Mouse (Mus musculus): ENCODE data around the gene Sh3bgrl3.

Gene Sh3bgrl3

DNA sequence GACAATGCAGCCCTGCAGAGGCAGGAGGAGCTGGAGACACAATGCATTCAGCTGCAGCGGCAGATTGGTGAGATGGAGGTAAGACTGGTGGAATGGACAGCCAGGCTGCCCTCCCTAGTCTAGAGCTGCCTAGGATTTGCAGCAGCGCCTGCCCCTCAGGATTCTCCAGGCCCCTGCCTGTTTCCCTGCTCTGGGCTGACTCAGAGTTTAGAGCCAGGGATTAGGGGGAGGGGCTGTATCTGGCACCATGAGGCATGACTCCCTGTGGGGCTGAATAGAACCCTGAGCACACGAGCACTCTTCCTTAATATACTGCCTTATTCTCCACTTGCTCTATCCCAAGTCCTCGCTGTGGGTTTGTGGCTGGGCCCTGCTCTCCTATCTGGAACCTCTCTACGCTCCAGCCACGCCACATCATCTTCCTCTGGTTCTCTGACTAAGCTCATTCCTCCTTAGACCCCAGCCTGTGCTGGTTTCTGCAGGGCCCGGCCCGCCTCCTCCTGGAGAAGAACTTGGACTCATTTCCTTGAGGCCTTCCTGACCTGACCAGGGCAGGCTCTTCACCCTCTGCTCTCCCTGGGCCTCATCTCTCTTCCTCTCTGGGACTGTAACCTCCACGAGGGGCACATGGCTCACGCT, 15.1 kb downstream of the Sh3bgrl3 start:
- in situ Hi-C loops (cut with MboI, MseI), result loop anchor here (25.0 kb wide), 1 partner anchor 1999 kb away; no protein-coding TSS in a partner anchor

DNA sequence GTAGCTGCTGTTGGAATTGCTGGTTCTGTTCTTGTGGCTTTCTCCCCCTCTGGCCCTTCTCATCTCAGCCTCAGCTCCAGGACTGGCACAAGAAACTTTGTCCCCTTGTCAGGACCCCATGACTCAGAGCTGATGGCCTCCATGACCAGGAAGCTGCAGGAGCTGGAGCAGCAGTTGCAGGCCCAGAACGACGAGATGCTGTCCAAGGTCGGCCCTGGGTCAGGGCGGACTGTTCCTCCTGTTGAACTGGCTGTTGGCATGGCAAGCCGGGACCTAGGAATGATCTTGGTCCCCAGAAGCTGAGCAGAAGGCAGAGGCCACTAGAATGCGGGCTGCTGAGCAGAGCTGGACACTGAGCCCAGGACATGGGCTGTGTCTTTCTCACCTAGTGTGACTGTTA, 16.2 kb downstream of the Sh3bgrl3 start:
- in situ Hi-C loops (cut with MboI, MseI), result loop anchor here (25.0 kb wide), 1 partner anchor 2000 kb away; no protein-coding TSS in a partner anchor

DNA sequence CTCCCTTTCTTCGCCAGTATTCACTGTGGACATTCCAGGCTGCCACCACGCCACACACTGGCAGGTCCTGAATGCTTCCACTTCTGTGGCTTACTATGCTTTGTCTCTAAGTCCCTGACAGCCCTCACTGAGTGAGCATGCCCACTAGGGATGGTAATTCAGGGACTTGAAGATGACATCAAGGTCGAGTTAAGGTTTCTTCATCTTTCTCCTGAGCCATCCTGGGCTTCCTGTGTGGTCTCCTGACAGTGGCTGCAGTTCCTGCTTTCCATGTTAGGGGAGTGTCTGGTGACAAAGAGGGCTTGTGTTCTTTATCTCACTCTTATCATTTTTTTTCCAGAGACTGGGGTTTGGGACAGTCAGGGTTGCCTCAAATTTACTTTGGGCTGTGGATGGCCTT, 17.9 kb downstream of the Sh3bgrl3 start:
- in situ Hi-C loops (cut with MboI, MseI), result loop anchor here (25.0 kb wide), 1 partner anchor 2002 kb away; no protein-coding TSS in a partner anchor

- in situ Hi-C loops (cut with MboI, MseI), result loop anchor here (5.0 to 25.0 kb wide), 2 partner anchors 69 to 2004 kb away; no protein-coding TSS in a partner anchor
These were observed 20.4 kb downstream of the Sh3bgrl3 start for GRCm38 (mm10) chr4:134108196-134108595.

GRCm38 (mm10) chr4:134107730-134108129, 20.9 kb downstream of the Sh3bgrl3 start:
- in situ Hi-C loops (cut with MboI, MseI), result loop anchor here (5.0 to 25.0 kb wide), 2 partner anchors 70 to 2005 kb away; no protein-coding TSS in a partner anchor

- in situ Hi-C loops (cut with MboI, MseI), result loop anchor here (5.0 to 25.0 kb wide), 2 partner anchors 71 to 2006 kb away; no protein-coding TSS in a partner anchor
These were observed 22.5 kb downstream of the Sh3bgrl3 start for GRCm38 (mm10) chr4:134106105-134106504.

DNA sequence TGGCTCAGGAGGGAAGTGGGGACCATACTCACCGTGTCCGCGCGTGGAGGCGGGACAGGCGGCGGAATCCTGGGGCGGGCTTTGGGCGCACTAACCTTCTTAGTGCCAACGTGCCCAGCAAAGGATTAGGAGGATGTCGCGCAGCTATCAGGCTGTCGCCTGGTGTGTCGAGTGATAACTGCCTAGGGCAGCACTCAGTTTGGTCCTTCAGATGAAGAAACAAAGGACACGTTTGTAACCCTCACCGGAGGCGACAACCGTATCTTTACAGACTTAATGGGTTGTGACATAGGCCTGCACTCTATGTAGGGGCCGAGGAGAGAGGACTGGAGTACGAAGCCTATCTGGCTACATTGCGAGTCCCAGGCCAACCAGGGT, 25.9 kb downstream of the Sh3bgrl3 start:
- in situ Hi-C loops (cut with MboI, MseI), result loop anchor here (25.0 kb wide), 1 partner anchor 2010 kb away; no protein-coding TSS in a partner anchor

DNA sequence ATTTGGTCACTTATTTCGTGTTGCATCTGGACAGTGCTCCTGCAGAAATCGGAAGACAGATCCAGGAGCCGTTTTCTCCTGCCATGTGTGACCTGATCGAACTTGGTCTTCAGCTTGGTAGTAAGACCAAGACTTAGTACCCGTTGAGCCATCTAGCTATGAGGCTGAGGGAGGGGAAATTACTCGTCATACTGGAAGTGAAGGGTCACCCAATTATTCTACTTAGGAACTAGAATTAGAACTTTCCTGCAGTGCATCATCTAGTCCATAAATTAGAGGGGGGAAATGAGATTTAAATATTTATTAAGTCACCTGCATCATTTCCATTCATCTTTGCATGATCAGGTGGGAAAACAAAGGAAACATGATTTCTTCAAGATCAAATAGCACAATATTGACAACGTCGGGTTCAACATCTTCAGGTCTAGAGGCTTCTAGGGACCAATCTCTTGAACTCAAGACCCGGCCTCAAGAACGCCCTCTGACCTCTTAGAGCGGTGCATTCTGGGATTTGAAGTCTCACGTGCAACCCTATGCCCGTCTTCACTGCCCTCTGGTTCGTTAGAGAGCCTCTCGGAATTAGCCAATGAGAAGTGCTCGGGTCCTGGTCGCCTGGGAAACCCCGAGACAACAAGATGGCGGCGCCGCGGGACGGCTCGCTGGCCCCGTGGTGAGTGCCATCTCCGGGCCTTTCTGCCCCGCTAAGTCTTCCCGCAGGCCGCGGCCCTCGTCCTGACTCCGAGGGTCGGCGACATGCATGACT, 26.4 kb downstream of the Sh3bgrl3 start, which contains the start of gene Ubxn11:
TSS of gene Ubxn11 (plus strand) at position 592 of the 763 bp plus-strand sequence.
- in situ Hi-C loops (cut with MboI, MseI), result loop anchor here (25.0 kb wide), 1 partner anchor 2010 kb away; no protein-coding TSS in a partner anchor

GRCm38 (mm10) chr4:134100245-134100644, 28.3 kb downstream of the Sh3bgrl3 start:
- in situ Hi-C loops (cut with MboI, MseI), result loop anchor here (25.0 kb wide), 1 partner anchor 2012 kb away; no protein-coding TSS in a partner anchor

DNA sequence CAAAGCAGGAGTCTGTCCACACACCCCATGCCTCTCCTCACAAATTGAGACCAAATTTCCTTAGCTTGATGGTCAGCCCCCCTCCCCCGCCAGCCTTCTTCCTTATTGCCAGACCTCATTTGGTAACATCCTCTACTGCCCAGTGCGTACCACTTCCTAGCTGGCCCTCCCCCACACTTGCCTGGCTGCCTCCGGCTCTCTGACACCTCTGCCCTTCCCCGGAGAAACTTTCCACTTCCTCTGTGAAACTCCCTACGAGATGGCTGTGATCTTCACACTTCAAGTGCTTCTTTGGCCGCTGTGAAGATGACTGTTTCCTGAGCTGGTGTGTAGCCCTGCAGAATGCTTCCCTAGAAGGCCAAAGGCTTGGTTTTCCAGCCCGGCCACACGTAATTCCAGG, 30.0 kb downstream of the Sh3bgrl3 start:
- in situ Hi-C loops (cut with MboI, MseI), result no loop called here

GRCm38 (mm10) chr4:134097015-134097608, 31.5 kb downstream of the Sh3bgrl3 start:
- in situ Hi-C loops (cut with MboI, MseI), result no loop called here

DNA sequence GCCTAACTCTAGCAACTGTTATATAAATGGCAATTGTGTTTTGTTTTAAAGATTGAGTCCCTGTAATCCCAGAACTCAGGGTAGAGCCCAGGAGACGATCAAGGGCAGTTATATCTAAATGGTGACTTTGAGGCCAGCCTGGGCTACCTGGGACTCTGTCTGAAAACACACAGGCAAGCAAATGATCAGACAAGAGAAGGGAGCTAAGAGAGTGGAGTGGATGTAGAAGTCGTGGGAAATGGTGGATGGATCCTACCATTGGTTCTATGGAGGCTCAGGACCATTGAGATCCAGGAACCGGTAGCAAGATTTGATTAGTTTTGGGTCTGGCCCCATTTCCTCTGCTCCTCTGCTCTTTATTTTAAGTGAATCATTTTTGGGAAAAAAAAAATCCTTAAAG, 32.5 kb downstream of the Sh3bgrl3 start:
- in situ Hi-C loops (cut with MboI, MseI), result no loop called here

- in situ Hi-C loops (cut with MboI, MseI), result loop anchor here (5.0 kb wide), 1 partner anchor 32 kb away; the partner anchor contains the start of gene Sh3bgrl3
These were observed 33.6 kb downstream of the Sh3bgrl3 start, which contains the start of gene Cd52 for GRCm38 (mm10) chr4:134094923-134095547. Cd52 (minus strand) TSS chr4:134095082.

DNA sequence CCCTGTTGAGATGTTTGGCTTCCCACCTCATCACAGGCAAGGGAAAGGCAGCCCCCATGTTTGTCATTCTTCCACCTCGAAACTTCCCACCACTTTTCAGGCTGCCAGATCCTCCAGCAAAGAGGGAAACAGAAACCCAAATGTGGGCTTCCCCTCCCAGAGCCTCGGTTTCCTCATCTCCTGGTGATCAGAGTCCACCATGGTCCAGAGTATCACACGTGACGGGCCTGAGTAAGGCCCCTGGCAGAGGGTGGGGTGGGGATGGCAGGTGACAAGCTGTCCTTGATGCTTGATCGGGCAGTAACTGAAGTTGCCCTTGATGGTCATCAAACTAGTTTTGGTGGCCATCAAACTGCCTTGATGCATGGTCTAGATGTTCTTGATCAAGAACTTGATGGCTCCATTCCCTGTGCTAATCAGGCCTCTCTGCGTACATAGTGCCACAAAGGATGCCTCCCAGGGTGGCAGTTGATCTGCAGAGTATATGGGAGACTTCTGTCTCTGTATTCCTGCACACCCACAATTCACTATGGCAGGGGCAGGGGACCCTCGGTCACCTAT, 34.5 kb downstream of the Sh3bgrl3 start:
- in situ Hi-C loops (cut with MboI, MseI), result loop anchor here (5.0 kb wide), 1 partner anchor 33 kb away; the partner anchor contains the start of gene Sh3bgrl3

DNA sequence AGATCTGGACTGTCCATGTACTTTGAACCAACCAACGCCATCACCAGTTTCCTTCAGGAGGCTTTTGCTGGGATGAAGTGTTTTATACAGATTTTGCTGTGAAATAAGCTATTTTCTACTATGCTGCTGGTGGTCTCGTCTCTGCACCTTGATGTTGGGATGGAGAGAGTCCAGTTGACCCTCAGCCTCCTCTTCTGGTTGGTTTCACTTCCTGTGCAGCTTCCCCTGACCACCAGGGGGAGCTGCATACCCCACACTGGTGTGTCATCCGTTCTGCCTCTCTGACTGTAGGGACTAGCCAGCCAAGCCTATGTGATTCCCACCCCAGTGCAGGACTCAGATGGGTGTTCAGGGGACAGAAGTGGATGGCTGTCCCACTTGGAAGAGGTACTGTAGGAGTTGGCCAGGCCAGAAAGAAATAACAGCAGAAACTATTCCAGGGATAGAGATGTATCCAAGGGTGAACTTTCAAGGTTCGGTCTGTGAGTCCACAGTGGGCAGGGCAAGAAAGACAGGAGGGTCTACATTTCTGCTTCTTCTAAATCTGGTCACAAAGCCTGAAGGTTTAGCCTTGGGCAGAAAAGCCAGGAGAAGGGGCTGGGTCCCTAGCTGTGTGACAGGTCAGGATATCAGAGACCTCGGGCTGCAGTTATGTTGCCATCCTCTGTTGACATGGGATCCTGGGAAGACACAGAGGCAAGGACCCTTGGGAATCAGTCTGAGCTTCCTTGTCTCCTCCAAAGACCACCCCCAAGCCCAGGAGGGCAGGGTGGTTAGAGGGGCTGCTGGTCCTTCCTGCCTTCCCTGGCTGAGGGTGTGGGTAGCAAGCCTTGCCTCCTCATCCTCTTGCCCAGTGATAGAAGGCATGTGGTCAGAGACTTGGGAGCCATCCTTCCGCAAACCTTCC, 36.0 kb downstream of the Sh3bgrl3 start:
- in situ Hi-C loops (cut with MboI, MseI), result loop anchor here (5.0 kb wide), 1 partner anchor 35 kb away; the partner anchor contains the start of gene Sh3bgrl3

GRCm38 (mm10) chr4:134091225-134091529, 37.4 kb downstream of the Sh3bgrl3 start:
- in situ Hi-C loops (cut with MboI, MseI), result loop anchor here (5.0 kb wide), 1 partner anchor 36 kb away; the partner anchor contains the start of gene Sh3bgrl3

DNA sequence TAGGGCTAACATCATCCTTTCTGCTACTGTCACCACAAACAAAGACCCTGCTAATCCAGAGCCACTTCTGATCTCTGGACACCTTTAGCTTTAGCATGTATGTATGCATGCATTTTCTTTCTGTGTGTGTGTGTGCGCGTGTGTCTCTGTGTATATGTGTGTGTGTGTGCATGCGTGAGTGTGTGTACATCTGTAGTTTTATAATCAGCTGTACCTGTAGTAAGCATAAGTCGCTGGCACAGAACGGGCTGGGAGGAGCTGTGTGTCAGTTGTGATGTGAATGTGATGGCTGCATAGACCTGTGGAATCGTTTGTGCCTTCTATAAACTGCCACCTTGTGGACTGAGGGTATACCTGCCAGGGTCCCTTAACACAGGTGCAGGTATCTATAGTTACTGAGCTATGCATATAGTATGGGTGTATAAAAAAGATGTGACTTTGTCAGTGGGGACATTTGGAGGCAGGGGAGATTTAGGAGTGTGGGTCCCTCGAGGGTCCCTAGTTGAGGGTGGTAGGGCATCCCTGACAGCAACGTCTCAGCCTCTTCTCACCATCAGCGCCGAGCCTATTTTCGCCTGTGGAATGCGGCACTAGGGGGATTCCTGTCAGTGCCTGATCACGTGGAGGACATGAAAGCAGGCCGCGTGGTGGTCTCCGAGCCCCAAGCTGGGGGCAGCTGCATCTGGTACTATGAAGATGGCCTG, 37.9 kb downstream of the Sh3bgrl3 start:
- in situ Hi-C loops (cut with MboI, MseI), result loop anchor here (5.0 kb wide), 1 partner anchor 37 kb away; the partner anchor contains the start of gene Sh3bgrl3

DNA sequence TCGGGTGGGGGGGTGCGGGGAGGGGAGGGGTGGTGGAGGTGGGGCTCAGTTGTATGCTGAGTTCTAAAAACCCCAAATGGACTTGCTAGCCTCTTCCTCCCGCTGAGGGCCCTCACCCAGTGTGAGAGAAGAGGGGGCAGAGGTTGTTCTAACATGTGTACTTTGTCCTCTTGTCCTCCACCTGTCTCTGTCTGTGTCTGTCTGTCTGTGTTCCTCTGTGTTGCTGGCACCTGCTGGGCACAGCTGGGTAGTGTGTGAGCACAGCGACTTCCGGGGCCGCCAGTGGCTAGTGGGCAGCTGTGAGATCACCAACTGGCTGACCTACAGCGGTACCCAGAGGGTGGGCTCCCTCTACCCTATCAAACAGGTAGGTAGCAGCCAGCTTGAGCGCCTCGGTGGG, 39.6 kb downstream of the Sh3bgrl3 start:
- in situ Hi-C loops (cut with MboI, MseI), result no loop called here

DNA sequence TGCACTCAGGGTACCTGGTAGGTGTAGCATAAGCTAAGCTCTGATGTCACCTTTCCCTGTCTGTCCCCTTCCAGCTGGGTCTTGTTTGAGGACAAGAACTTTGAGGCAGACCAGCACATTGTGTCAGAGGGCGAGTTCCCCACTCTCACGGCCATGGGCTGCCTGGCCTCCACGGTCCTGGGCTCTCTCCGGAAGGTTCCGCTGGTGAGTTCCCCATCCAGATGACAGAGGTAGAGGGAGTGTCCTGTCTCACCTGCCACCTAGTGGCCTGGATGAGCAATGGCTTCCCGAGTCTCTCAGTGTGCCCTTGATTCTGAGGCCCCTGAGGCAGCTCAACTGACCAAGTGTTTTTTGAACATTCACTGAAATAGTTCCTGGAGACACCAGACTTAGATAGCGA, 41.2 kb downstream of the Sh3bgrl3 start:
- in situ Hi-C loops (cut with MboI, MseI), result no loop called here

Data from T-helper 2 cell (primary cell).